Mouse (Mus musculus): ENCODE measurements around the gene Nudcd3.

The Nudcd3 gene

GRCm38 (mm10) chr11:6200087-6200569 lies at the start of gene Nudcd3:
TSS of gene Nudcd3 (minus strand) at chr11:6200415.
- DNase-seq (ENCODE audit: low read depth, low spot score): peak; percentile 92

DNA sequence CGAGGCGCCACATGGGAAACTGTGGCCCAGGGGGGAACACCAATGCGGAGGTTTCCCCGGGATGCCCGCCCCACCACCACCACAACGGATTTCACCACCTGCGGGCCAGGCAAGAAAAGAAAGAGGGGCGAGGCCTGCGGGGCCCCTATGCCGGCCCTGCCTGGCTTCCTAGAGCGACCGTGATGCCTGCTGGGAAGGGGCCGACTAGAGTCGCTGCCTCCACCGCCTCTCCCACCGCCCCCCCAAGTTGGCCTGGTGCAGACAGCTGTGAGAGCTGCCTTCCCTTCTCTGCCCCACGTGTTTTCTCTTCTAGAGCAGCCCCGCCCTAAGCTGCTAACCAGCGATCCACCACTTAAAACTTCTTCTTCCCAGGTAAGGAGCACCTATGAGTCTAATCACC lies 44.5 kb upstream of the Nudcd3 start:
- peak; percentile 56 for DNase-seq (ENCODE audit: low read depth, low spot score)

GRCm38 (mm10) chr11:6233025-6233424 lies 32.8 kb upstream of the Nudcd3 start:
- no peak for DNase-seq (ENCODE audit: low read depth, low spot score)

DNA sequence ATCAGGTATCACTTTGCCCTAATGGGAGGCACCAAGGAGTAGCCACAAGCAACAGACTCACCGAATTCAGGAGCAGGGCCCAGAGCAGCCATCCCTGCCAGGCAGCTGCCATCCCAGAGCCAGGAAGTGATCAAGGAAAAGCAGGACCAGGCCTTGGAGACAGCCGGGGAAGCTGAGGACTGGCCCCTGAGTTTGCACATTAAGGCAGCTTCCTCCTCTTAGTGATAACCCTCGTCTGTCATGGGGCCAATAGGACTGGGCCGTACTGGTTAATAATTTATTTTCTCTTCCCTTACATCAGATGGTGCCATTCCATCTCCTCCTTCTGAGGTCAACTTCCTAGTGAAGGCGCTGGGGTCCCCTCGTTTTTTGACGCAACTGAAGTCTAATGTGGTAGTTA lies 29.8 kb upstream of the Nudcd3 start, which contains the start of gene Npc1l1:
Gene Npc1l1 (minus strand): TSS at position 132 of the 400 bp plus-strand sequence.
- DNase-seq (ENCODE audit: low read depth, low spot score): no peak

DNA sequence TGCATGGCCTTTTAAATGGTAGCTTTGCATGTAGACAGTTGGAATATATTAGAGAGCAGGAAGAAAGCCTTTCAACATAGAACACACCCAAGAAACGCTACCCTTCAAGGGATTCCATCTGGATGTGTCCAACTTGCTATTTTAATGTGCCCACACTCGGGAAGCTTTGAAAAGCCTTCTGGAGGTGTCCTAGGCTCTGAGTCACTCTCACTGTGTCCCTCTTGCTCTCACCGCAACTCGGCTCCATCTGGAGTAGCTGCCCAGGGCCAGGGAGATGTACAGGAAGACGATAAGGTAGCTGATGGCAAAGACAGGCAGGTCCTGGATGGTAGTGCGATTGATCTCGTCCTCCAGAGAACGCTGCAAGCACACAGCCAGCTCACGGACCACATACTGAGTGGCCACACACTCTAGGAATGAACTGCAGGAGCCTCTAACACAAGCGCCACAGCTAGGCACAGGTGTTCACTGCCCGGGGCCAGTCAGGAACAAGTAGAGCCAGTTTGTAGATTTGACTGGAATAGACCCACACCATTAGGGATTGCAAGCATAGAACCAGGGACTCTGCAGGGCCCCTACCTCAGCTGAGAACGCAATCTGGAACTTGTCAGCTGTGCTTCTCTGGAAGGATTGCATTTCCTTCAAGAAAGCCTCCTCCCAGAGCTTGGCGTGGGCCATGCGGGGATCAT lies 24.5 kb upstream of the Nudcd3 start:
- no peak for DNase-seq (ENCODE audit: low read depth, low spot score)

GRCm38 (mm10) chr11:6222187-6222586 lies 22.0 kb upstream of the Nudcd3 start:
- peak; percentile 57 for DNase-seq (ENCODE audit: low read depth, low spot score)

DNA sequence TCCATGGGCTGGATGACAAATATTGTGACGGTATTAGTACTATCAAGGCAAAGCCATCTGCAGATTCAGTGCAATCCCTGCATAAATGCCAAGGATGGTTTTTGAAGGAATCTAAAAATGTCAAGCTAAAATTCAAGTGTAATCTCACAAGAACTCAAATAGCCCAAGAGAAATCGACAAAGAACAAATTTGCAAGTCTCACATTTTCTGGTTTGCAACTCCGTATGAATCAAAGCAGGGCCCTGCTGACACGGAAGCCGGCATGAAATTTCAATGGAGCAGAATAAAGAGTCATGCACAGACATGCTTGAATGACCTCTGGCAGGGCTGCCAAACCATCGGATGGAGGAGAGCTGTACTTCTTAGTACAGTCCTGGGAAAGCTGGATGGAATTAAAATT lies 19.8 kb upstream of the Nudcd3 start:
- DNase-seq (ENCODE audit: low read depth, low spot score): no peak

- DNase-seq (ENCODE audit: low read depth, low spot score): no peak
Observed at GRCm38 (mm10) chr11:6218189-6218896, 18.1 kb upstream of the Nudcd3 start.

DNA sequence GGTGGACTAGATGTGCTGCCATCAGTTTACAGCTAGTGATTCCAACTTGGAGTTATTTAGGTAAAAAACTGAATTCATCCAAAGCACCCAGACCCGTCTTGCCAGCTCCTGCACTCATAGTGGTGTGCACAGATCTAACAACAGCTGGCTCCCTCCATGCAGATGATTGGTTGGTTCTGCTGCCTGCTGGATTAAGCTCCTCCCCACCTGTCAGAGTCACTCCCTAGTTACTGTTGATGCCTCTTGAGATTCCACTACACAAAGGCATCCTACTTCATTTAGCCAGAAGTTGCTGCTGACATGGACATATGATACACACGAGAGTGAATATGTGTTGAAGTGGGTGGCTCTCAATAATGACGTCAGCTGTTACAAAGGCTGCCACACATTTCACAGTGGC lies 16.6 kb upstream of the Nudcd3 start:
- DNase-seq (ENCODE audit: low read depth, low spot score): peak; percentile 39

DNA sequence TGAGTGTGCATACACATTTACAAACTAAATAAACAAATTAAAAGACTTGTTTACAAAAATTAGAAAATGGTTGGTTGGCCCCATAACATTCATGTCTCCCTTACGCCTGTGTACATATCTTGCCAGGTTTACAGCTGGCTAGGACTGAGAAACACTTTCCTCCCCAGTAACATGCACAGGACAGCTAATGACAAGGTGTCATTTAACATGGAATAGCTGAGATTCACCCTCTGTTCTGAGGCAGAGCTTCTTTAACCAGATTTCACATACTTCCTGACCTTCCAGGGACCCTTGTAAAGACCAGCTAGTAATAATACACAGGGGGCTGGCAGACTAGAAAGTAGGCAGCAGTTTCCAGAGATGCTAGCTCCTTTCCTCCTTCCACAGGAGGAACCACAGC lies 7.9 kb upstream of the Nudcd3 start:
- no peak for DNase-seq (ENCODE audit: low read depth, low spot score)

DNA sequence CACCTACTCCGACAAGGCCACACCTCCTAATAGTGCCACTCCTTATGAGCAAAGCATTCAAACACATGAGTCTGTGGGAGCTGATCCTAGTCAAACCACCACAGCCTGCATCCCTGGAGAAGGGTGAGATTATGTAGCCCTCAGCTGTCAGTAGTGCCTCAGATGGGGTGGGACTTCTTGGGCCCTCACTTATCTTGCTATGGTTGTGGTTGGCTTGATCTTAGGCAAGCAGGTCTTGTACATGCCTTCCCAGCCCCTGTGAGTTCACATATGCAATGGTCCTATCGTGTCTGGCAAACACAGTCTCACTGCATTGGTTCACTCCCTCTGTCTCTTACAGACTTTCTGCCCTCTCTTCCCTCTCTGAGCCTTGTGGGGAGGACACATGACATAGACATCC lies 6.9 kb upstream of the Nudcd3 start:
- no peak for DNase-seq (ENCODE audit: low read depth, low spot score)

DNA sequence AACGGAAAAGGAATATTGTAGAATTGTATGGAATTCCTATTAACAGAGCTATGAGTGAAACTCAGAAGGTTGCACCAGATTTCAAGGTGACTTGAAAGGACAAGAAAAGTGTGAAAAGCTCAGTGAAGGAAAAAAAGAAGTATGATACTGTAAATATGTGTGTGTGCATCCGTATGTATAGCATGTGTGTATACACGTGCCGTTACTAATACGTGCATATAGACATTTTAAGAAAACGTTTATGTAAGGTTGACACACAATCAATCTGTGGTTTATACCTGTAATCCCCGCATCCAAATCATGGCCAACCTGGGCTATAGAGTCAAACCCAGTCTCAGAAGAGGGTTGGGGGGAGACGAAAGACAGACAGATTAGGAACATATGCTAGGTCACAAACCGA lies 355 bp upstream of the Nudcd3 start:
- DNase-seq (ENCODE audit: low read depth, low spot score): no peak

GRCm38 (mm10) chr11:6199410-6200086 lies 667 bp downstream of the Nudcd3 start, which contains the start of gene A730071L15Rik:
TSS of gene A730071L15Rik (plus strand) at chr11:6200029.
- peak; percentile 84 for DNase-seq (ENCODE audit: low read depth, low spot score)

DNA sequence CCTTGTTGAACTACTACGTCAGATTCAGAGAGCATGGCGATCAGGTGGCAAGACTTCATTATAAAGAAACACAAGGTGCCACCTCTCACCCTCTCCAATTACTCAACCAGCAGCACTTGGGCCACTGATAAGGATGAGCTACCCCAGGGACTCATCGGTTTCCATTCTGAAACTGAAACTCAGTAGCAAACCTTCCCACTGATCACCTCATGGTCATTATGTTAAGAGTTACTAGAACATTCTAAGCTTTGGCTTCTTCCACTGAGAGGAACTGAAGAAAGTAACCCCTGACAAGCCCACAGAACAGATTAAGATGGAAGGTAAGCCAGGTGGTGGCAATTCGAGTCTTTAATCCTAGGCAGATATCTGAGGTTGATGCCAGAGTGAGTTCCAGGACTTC lies 1.8 kb downstream of the Nudcd3 start:
- no peak for DNase-seq (ENCODE audit: low read depth, low spot score)

DNA sequence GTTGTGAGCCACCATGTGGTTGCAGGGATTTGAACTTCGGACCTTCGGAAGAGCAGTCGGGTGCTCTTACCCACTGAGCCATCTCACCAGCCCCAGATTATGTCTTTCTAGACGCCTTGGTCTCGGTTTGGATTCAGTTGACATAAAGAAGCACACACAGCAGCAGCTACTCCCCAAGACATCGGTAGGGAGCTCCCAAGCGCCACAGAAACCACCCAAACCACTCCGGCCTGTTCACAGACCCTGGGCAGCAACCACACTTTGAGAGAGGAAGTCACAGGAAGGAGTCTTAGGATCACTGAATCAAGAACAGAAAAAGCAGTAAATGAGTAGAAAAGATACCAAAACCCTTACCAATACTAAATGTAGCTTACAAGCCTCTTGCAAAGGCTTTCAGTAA lies 3.4 kb downstream of the Nudcd3 start:
- no peak for DNase-seq (ENCODE audit: low read depth, low spot score)

- peak; percentile 87 for DNase-seq (ENCODE audit: low read depth, low spot score)
Observed at GRCm38 (mm10) chr11:6187878-6188277, 12.3 kb downstream of the Nudcd3 start.

GRCm38 (mm10) chr11:6187399-6187798 lies 12.8 kb downstream of the Nudcd3 start:
- DNase-seq (ENCODE audit: low read depth, low spot score): no peak

DNA sequence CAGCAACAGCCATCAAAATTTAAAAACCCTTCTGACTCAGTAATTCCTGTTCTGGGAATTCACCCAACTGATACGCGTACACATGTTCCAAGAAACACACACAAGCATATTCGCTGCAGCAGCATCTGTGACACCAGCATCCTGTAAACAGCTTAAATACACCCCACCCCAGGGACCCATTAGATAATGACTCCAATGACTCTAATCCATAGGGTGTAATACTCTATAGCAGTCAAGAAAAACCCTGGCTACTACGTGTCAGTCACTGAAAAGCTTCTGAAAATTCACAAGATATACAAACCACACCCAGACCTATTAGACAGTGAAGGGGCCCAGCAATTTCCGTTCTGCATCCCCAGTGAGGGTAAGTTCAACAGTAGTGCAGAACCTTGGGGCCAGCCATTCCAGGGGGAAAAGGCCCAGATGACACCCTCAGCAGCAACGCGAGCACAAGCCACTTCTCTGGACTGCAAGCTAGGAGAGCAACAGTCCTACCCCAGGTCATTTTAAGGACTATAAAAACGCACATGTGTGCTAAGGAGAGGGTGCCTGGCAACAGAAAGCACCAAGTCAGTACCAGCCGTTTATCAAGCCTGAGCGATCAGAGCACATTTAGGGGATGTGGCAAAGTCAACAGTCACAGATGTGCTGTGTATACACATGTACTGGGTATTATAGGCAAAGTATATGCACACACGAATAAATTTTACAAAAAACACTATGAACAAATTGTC lies 15.8 kb downstream of the Nudcd3 start:
- DNase-seq (ENCODE audit: low read depth, low spot score): no peak

DNA sequence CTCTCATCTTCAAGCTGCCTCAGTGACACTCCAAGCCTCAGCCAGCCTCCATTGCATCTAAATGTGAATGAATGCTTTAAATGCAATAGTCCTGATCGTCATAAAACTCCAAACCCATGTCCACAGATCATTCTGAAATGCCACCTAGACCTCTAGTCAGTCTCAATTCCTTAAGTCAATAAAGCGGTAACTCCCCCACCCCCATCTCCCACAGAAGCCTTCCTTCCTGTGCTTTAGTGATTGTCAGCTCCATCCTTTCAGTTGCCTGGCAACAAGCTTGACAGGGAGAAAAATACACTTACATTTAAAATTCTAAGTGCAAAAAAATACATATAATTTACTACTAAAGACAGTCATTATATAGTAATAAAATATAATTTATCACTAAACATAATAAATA lies 17.0 kb downstream of the Nudcd3 start:
- DNase-seq (ENCODE audit: low read depth, low spot score): no peak

DNA sequence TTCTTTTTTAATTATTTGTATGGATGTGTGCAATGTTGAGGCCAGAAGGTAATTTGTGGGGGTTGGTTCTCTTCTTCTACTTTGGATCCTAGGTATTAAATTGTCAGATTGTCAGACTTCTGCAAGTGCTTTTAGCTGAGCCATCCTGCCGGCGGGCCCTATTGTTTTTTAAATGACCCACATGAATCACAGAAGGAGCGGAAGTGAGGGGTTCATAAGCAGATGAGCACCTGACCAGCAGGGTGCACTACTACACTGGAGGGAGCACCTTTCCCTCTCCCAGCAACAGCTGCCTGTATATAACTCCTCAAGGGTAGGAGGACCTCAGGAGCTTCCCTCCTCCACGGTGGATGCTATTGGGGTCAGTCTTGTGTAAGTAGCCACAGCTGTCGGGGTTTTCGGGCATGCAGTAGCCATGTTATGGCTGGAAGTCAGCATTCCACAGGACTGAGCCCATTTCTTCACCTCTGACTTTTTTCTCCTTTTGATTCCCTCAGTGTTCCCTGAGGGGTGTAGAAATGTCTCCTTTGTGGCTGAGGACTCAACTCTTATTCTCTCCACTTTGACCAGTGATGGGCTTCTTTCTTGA lies 19.3 kb downstream of the Nudcd3 start:
- peak; percentile 97 for DNase-seq (ENCODE audit: low read depth, low spot score)

DNA sequence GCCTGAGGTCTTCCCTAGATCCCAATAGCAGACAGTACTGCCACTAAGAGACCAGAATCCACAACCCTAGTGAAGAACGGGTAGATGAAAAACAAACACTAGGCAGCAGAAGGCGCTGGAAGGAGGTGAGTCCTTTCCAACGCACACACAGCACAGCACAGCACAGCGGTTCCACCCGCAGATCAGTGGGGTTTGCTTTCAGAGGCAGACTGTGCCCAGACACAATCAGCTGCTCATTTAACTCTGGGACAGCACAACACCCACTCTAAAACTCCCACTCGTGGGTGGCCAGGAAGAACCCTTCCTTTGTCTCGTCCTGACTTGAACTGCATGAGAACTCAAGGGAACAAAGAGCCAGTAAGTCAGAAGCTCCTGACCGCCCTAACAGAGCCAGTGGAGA lies 21.0 kb downstream of the Nudcd3 start:
- no peak for DNase-seq (ENCODE audit: low read depth, low spot score)

Measured in R1 (cell line).